Mouse (Mus musculus) adrenal gland, adult 8-10 months (tissue): ENCODE measurements at regions not wholly inside any gene's neighbourhood (a gene's known extent, or its start where the extent isn't known, plus 50 kb on each side); places are given as distances from the start of the nearest gene placed in this dataset.

Experiments
- DNase-seq: peaks from one replicate; pipeline ENCODE4 v3.0.0; 2022

DNA sequence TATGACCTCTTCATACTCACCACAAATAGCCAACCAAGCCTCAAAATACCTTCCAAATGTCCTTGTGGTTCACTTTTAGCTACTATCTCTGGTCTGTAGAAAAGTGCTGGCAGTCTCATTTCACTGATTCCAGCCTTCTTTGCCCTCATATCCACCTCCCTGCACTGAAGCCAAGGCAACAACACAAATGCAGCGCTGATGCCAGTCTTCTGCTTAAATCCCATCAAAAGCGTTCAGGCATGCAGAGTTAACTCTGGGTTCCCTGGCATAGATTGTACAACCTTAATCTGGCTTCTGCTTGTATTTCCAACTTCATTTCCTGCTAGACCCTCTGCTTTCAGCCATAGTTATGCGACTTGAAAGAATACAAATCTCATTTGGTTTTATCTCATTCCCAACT, 362.9 kb upstream of the Fam49a start:
- DNase-seq: no peak

DNA sequence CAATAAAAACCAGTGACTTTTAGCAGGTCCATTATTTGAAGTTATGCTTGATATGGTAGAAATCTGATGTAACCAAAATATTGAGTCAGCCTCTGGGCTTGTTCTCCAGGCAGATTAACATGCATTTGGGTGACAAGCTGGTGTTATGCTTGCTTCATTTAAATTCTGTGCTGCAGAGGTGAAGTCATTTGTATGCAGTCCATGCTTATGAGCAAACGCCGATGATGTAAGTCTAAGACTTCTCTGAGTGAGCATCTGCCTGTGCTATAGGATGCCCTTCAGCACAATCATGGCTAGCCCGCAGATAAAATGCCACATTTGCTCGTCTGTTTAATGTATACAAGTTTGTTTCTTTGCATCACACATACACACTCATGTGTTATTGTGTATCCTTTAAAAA, 355.4 kb upstream of the Fam49a start:
- DNase-seq: no peak
